Mouse (Mus musculus) heart, postnatal 36 days (tissue): Measurements from ENCODE around the gene B130006D01Rik. TPM values are rescaled to one million over a fixed set of nuclear protein-coding genes. Genes with fewer than 3 reads are reported as not detected.
A peak's percentile ranks its signal among the peaks of the same experiment; 100 is the strongest.

Source experiments
- DNase-seq, 2 experiments: peaks; one replicate each; pipeline ENCODE4 v3.0.0; 2021 to 2022
- intact Hi-C: fragments of 180-260 bp; cut with DNase I; formaldehyde crosslinking; loops from one replicate; pipeline ENCODE4 v1.15.1; 2025
- total RNA-seq, 2 experiments: library from RNA; stranded (reverse); gene quantifications; 2 replicates each; pipeline ENCODE4 v1.2.3; 2021

Gene B130006D01Rik
- total RNA-seq, 2 experiments from 2014 or later = 0.22 to 0.46 TPM

GRCm38 (mm10) chr11:95764806-95765205 lies 41.4 kb downstream of the B130006D01Rik start:
- DNase-seq = no peak
- intact Hi-C loops = no loop called here

GRCm38 (mm10) chr11:95765334-95765733 lies 41.9 kb downstream of the B130006D01Rik start:
- DNase-seq = no peak
- intact Hi-C loops = no loop called here

- no peak for DNase-seq
- intact Hi-C loops = no loop called here
Measured at GRCm38 (mm10) chr11:95768244-95768643, 44.9 kb downstream of the B130006D01Rik start.

- intact Hi-C loops = no loop called here
- no peak for DNase-seq
Measured at GRCm38 (mm10) chr11:95769208-95769607, 45.8 kb downstream of the B130006D01Rik start.

GRCm38 (mm10) chr11:95770720-95771364 lies 47.5 kb downstream of the B130006D01Rik start:
- DNase-seq = peak in 1 of 2 experiments; percentile 43
- intact Hi-C loops = loop anchor here (2.0 kb wide), 2 partner anchors 54 to 82 kb away; partner anchors contain the start of gene Phospho1

GRCm38 (mm10) chr11:95771665-95772064 lies 48.3 kb downstream of the B130006D01Rik start:
- intact Hi-C loops = loop anchor here (2.0 kb wide), 2 partner anchors 53 to 81 kb away; partner anchors contain the start of gene Phospho1
- no peak for DNase-seq

- DNase-seq = peak in 1 of 2 experiments; percentile 34
- intact Hi-C loops = no loop called here
Measured at GRCm38 (mm10) chr11:95773264-95773663, 49.9 kb downstream of the B130006D01Rik start.

Other genes starting within 250 kb of the B130006D01Rik start
- under 1 TPM; 0.64 to 0.68 TPM for gene Nxph3, start 209.0 kb upstream of the B130006D01Rik start, total RNA-seq
- under 1 TPM; 0.33 to 0.92 TPM for gene Ngfr, start 135.9 kb upstream of the B130006D01Rik start, total RNA-seq
- 100 to 1,000 TPM; 362 to 417 TPM for gene Phb, start 56.6 kb upstream of the B130006D01Rik start, total RNA-seq
- 10 to 100 TPM; 50.7 to 50.8 TPM for gene Zfp652, start 10.9 kb upstream of the B130006D01Rik start, total RNA-seq
- gene Phospho1, start 100.9 kb downstream of the B130006D01Rik start, total RNA-seq = 100 to 1,000 TPM; 174 to 180 TPM
- gene Gngt2, start 113.6 kb downstream of the B130006D01Rik start, total RNA-seq = 10 to 100 TPM; 15.3 to 23.5 TPM
- gene Abi3, start 118.9 kb downstream of the B130006D01Rik start, total RNA-seq = 10 to 100 TPM in 1 of 2 experiments, 1 to 10 TPM in 1; 9.3 to 13.7 TPM
- gene B4galnt2, start 191.3 kb downstream of the B130006D01Rik start, total RNA-seq = not detected